Mouse (Mus musculus): Measurements from ENCODE around the gene Slc6a13. TPM values are rescaled to one million over a fixed set of nuclear protein-coding genes. Genes with fewer than 3 reads are reported as not detected.
A peak's percentile ranks its signal among the peaks of the same experiment; 100 is the strongest.

Gene Slc6a13
- total RNA-seq, 1 experiment from 2014 or later, result 3.7 TPM

- ATAC-seq (replicated peaks; ENCODE audit: insufficient number of reproducible peaks, low FRiP score, low TSS enrichment, poor library complexity, severe bottlenecking), result no peak
Measured at GRCm38 (mm10) chr6:121325298-121325697, 25.3 kb downstream of the Slc6a13 start.

GRCm38 (mm10) chr6:121325740-121326139, 25.7 kb downstream of the Slc6a13 start:
- ATAC-seq (replicated peaks; ENCODE audit: insufficient number of reproducible peaks, low FRiP score, low TSS enrichment, poor library complexity, severe bottlenecking), result no peak

DNA sequence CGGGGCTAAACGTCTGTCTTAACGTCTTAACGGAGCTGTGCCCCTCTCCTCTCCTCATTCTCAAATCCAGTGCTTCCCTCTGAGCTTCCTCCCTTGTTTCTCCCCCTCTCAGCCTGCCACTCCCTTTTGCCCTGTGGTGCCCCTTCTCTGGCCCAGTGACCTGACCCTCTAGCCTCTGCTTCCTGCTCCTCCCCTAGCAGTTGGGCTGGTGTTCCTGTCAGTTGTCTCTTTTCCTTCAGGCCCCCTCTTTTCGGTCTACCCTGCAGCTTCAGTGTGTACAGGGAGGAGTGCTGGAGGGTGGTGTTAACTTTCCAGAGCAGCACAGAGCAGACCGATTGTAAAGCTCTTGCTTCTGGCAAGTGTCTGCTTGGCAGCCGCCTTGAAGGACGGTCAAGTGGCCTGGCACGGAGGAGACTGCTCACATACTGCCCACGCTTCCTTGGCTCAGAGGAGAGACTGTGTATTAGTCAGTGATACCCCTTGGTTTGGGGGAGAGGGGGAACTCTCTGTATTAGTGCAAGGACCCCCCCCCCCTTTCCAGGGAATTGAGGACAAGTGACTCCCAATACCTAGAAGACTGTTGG, 26.6 kb downstream of the Slc6a13 start:
- no peak for ATAC-seq (replicated peaks; ENCODE audit: insufficient number of reproducible peaks, low FRiP score, low TSS enrichment, poor library complexity, severe bottlenecking)

- no peak for ATAC-seq (replicated peaks; ENCODE audit: insufficient number of reproducible peaks, low FRiP score, low TSS enrichment, poor library complexity, severe bottlenecking)
Measured at GRCm38 (mm10) chr6:121328417-121328884, 28.4 kb downstream of the Slc6a13 start.

GRCm38 (mm10) chr6:121329848-121330508, 30.0 kb downstream of the Slc6a13 start:
- no peak for ATAC-seq (replicated peaks; ENCODE audit: insufficient number of reproducible peaks, low FRiP score, low TSS enrichment, poor library complexity, severe bottlenecking)

- ATAC-seq (replicated peaks; ENCODE audit: insufficient number of reproducible peaks, low FRiP score, low TSS enrichment, poor library complexity, severe bottlenecking), result no peak
Measured at GRCm38 (mm10) chr6:121335841-121336240, 35.8 kb downstream of the Slc6a13 start.

GRCm38 (mm10) chr6:121336558-121336957, 36.5 kb downstream of the Slc6a13 start:
- no peak for ATAC-seq (replicated peaks; ENCODE audit: insufficient number of reproducible peaks, low FRiP score, low TSS enrichment, poor library complexity, severe bottlenecking)

- no peak for ATAC-seq (replicated peaks; ENCODE audit: insufficient number of reproducible peaks, low FRiP score, low TSS enrichment, poor library complexity, severe bottlenecking)
Measured at GRCm38 (mm10) chr6:121337229-121337628, 37.2 kb downstream of the Slc6a13 start.

- peak; percentile 68 for ATAC-seq (replicated peaks; ENCODE audit: insufficient number of reproducible peaks, low FRiP score, low TSS enrichment, poor library complexity, severe bottlenecking)
Measured at GRCm38 (mm10) chr6:121337770-121338518, 37.9 kb downstream of the Slc6a13 start.

DNA sequence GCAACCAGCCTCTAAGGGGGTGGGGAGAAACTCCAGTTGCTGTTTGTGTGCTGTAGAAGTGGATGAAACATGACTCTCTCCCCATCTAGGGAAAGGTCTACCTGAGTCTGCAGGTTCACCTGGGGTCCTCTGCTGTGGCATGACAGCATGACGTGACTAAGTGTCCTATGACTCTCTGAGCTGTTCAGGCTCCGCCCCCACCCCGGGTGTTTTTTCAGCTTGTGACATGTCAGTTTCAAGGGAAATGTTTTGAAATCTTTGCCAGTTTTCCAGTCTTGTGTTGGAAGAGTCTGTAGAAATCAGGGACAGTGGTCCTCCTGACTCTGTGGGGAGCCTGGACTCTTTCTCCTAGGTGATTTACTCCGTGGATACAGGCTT, 38.5 kb downstream of the Slc6a13 start:
- no peak for ATAC-seq (replicated peaks; ENCODE audit: insufficient number of reproducible peaks, low FRiP score, low TSS enrichment, poor library complexity, severe bottlenecking)

- peak; percentile 21; the same call in 1 of the 2 replicates for ATAC-seq (replicated peaks; ENCODE audit: insufficient number of reproducible peaks, low FRiP score, low TSS enrichment, poor library complexity, severe bottlenecking)
Measured at GRCm38 (mm10) chr6:121341650-121342049, 41.6 kb downstream of the Slc6a13 start.

DNA sequence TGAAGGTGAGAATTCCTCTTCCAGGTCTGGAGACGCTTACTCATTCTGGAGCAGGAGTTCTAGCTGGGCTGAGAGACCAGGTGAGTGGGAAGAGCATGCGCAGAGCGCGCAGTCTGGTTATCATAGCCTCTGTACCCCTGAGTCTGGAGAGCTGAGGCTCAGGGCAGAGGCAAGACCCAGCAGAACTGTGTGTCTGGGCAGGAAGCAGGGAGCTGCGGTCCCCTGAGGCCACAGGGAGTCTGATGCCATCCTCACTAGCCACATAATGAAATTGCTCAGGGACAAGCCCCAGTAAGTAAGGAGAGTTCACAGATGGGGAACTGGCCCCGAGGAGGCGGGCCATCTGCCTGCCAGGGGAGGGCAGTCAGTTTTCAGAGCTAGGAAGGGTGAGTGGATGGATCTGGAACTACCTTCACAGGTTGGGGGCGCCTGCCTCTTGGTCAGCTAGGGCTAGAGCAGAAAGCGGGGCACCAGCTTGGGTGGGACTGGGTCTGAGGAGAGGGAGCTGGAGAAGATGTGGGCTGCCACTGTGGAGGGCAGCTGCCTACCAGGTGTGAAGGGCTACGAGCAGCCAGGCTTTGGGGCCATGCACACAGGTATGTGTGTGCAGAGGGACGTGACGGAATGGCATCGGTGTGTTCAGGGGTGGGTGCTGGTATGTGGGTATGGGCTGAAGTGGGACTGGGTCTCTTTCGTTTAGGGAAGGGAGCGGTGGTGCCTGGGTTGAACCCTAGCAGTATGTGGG, 43.2 kb downstream of the Slc6a13 start, which contains the start of gene Slc6a12:
Gene Slc6a12 (plus strand): TSS at position 51 of the 745 bp plus-strand sequence.
- ATAC-seq (replicated peaks; ENCODE audit: insufficient number of reproducible peaks, low FRiP score, low TSS enrichment, poor library complexity, severe bottlenecking), result peak; percentile 73

DNA sequence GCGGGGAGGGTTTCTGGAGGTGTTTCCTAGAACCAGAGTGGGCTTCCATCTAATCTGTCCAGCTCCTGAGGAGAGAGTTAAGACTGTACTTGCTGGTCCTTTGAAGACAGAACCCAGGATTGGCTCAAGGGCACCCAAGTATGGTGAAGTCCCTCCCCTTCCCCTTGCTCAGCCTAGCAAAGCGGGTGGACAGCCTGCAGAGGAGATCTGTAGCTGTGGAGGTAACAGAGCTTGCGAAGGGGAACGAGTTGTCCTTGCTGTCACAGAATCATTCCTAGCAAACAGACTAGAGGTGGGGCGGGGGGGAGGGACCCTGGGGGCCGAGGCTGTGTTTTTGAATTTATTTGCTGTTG, 43.7 kb downstream of the Slc6a13 start:
- ATAC-seq (replicated peaks; ENCODE audit: insufficient number of reproducible peaks, low FRiP score, low TSS enrichment, poor library complexity, severe bottlenecking), result no peak

GRCm38 (mm10) chr6:121344329-121344728, 44.3 kb downstream of the Slc6a13 start:
- no peak for ATAC-seq (replicated peaks; ENCODE audit: insufficient number of reproducible peaks, low FRiP score, low TSS enrichment, poor library complexity, severe bottlenecking)

DNA sequence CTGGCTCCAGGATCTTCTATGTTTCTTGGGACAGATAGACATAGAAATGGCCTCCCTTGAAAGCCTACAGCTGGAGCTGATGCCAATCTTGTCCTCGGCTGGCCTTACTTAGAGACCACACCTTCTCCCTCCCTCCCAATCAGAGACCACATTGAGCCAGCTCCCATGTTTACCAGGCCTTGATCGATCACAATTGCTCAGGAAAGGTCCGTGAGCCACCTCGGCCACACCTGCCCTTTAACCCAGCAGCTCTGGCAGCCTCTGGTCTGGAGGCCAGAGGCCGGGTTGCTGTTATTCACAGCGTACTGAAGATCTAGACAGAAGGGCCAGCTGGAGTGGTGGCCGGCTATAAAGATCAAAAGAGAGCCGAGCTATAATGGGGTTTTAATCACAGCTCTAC, 46.4 kb downstream of the Slc6a13 start:
- no peak for ATAC-seq (replicated peaks; ENCODE audit: insufficient number of reproducible peaks, low FRiP score, low TSS enrichment, poor library complexity, severe bottlenecking)

DNA sequence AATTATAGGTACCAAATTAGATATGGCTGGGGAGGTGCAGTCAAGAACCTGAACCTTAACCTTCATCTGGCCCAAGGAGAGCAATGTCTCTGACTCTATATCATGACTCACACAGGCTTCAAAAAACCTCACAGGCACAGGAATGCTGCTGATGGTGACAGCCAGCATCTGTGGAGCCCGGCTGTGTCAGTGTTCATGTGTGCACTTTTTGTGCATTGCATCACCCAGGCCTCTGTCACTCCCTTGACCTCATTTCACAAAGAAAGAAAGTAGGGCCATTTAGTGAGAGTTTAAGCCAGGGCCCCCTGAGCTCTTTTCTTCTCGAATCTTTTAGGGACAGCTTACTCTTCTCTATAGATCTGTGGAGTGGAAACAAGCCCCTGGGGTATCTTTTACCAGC, 52.2 kb downstream of the Slc6a13 start:
- no peak for ATAC-seq (replicated peaks; ENCODE audit: insufficient number of reproducible peaks, low FRiP score, low TSS enrichment, poor library complexity, severe bottlenecking)

- no peak for ATAC-seq (replicated peaks; ENCODE audit: insufficient number of reproducible peaks, low FRiP score, low TSS enrichment, poor library complexity, severe bottlenecking)
Measured at GRCm38 (mm10) chr6:121356041-121356440, 56.0 kb downstream of the Slc6a13 start.

DNA sequence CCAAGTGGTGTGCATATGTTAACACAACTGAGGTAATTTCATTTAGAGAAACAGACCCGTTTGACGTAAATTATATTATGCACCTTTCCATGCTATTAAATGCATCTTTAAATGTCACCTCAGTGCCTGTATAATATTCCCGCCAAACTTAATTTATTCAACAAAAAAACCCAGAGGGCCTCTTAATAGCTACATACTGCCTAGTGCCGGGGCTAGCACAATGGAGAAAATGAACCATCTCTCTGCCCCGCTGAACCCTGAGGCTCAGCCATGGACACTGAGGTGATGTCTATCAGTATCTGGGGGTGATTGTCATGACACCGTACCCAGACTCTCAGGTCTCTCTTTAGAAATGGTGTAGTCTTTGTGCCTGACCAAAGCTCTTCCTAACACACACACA, 57.2 kb downstream of the Slc6a13 start:
- ATAC-seq (replicated peaks; ENCODE audit: insufficient number of reproducible peaks, low FRiP score, low TSS enrichment, poor library complexity, severe bottlenecking), result no peak

DNA sequence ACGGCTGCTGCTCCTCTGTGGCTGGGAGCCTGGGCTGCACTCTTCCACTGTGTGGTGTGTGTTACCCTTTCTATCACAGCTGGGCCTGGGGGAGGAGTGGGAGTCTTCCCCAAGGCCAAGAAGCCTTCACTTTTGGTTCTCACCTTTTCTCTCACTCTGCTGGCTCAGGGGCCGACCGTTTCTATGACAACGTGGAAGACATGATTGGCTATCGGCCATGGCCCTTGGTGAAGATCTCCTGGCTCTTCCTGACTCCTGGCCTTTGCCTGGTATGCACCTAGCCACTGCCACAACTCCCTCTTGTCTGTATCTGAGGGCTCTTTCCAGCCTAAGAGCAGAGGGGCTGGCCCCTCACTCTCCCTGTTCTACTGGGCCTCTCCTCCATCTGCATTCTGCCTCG, 63.0 kb downstream of the Slc6a13 start:
- no peak for ATAC-seq (replicated peaks; ENCODE audit: insufficient number of reproducible peaks, low FRiP score, low TSS enrichment, poor library complexity, severe bottlenecking)

Data from monocyte, adult 5-6 weeks (primary cell).